Mouse (Mus musculus): ENCODE results near the gene Sfrp5. TPM values are rescaled to one million over a fixed set of nuclear protein-coding genes. Genes with fewer than 3 reads are reported as not detected.

Gene Sfrp5
- polyA plus RNA-seq, 1 experiment from 2014 or later = 2.7 TPM

GRCm38 (mm10) chr19:42209485-42209884 lies 7.4 kb upstream of the Sfrp5 start:
- Histone ChIP-seq H3K27ac (ENCODE audit: low read depth, low read length) (no peak overlapping the region), H3K4me1 (ENCODE audit: control insufficient read depth, insufficient read depth, low read depth, low read length) (no peaks in the 10 kb centered on the region), H3K4me2 (ENCODE audit: low read length) (no peak overlapping the region), H3K4me3 (ENCODE audit: low read length) (no peak overlapping the region), H3K27me3 (replicated peaks; ENCODE audit: control insufficient read depth, insufficient read depth, low read length) (no peaks in the 10 kb centered on the region), H3K9ac (ENCODE audit: low read depth, low read length) (no peak overlapping the region), H3K9me3 (ENCODE audit: control insufficient read depth, low read length) (no peaks in the 10 kb centered on the region), H3K36me3 (ENCODE audit: control insufficient read depth, insufficient read depth, low read length) (no peaks in the 10 kb centered on the region)
- 53% methylated on average over 7 of the region's 7 CpGs for WGBS
- peak; percentile 62; the same call in 1 of the 2 replicates for ATAC-seq

- 69% methylated on average over 8 of the region's 8 CpGs for WGBS
These were observed 3.1 kb upstream of the Sfrp5 start for GRCm38 (mm10) chr19:42205201-42205600.

GRCm38 (mm10) chr19:42204306-42204705 lies 2.3 kb upstream of the Sfrp5 start:
- Histone ChIP-seq H3K4me2 (ENCODE audit: low read length) (no peak overlapping the region), H3K27ac (ENCODE audit: low read depth, low read length) (no peak overlapping the region), H3K4me3 (ENCODE audit: low read length) (no peak overlapping the region), H3K27me3 (replicated peaks; ENCODE audit: control insufficient read depth, insufficient read depth, low read length) (peaks cover 42% of the 10 kb centered on the region), H3K36me3 (ENCODE audit: control insufficient read depth, insufficient read depth, low read length) (no peaks in the 10 kb centered on the region), H3K4me1 (ENCODE audit: control insufficient read depth, insufficient read depth, low read depth, low read length) (peaks cover 13% of the 10 kb centered on the region), H3K9ac (ENCODE audit: low read depth, low read length) (no peak overlapping the region), H3K9me3 (ENCODE audit: control insufficient read depth, low read length) (no peaks in the 10 kb centered on the region)
- 94% methylated on average over 4 of the region's 4 CpGs for WGBS
- ATAC-seq = no peak

More at GRCm38 (mm10) chr19:42205201-42205600, 3.1 kb upstream of the Sfrp5 start:
- no peak for ATAC-seq
- H3K27me3 ChIP-seq (replicated peaks; ENCODE audit: control insufficient read depth, insufficient read depth, low read length) = peaks cover 33% of the 10 kb centered on the region
- H3K36me3 ChIP-seq (ENCODE audit: control insufficient read depth, insufficient read depth, low read length) = no peaks in the 10 kb centered on the region
- H3K4me2 ChIP-seq (ENCODE audit: low read length) = no peak overlapping the region
- H3K27ac ChIP-seq (ENCODE audit: low read depth, low read length) = no peak overlapping the region
- H3K4me3 ChIP-seq (ENCODE audit: low read length) = no peak overlapping the region
- H3K9me3 ChIP-seq (ENCODE audit: control insufficient read depth, low read length) = no peaks in the 10 kb centered on the region
- no peak overlapping the region for H3K9ac ChIP-seq (ENCODE audit: low read depth, low read length)
- peaks cover 13% of the 10 kb centered on the region for H3K4me1 ChIP-seq (ENCODE audit: control insufficient read depth, insufficient read depth, low read depth, low read length)

- Histone ChIP-seq H3K4me1 (ENCODE audit: control insufficient read depth, insufficient read depth, low read depth, low read length) (peaks cover 13% of the 10 kb centered on the region), H3K4me3 (ENCODE audit: low read length) (peak overlapping the region; percentile 31; the same call in 1 of the 2 replicates), H3K27me3 (replicated peaks; ENCODE audit: control insufficient read depth, insufficient read depth, low read length) (peaks cover 50% of the 10 kb centered on the region), H3K9ac (ENCODE audit: low read depth, low read length) (no peak overlapping the region), H3K27ac (ENCODE audit: low read depth, low read length) (no peak overlapping the region), H3K4me2 (ENCODE audit: low read length) (no peak overlapping the region; the same call in none of the 2 replicates), H3K9me3 (ENCODE audit: control insufficient read depth, low read length) (no peaks in the 10 kb centered on the region), H3K36me3 (ENCODE audit: control insufficient read depth, insufficient read depth, low read length) (no peaks in the 10 kb centered on the region)
- 46% methylated on average over 8 of the region's 8 CpGs for WGBS
- ATAC-seq = no peak
These were observed 415 bp upstream of the Sfrp5 start for GRCm38 (mm10) chr19:42202467-42202866.

- Histone ChIP-seq H3K4me1 (ENCODE audit: control insufficient read depth, insufficient read depth, low read depth, low read length) (peaks cover 13% of the 10 kb centered on the region), H3K9me3 (ENCODE audit: control insufficient read depth, low read length) (no peaks in the 10 kb centered on the region), H3K36me3 (ENCODE audit: control insufficient read depth, insufficient read depth, low read length) (no peaks in the 10 kb centered on the region), H3K4me3 (ENCODE audit: low read length) (no peak overlapping the region), H3K27ac (ENCODE audit: low read depth, low read length) (no peak overlapping the region), H3K27me3 (replicated peaks; ENCODE audit: control insufficient read depth, insufficient read depth, low read length) (peaks cover 45% of the 10 kb centered on the region), H3K9ac (ENCODE audit: low read depth, low read length) (no peak overlapping the region), H3K4me2 (ENCODE audit: low read length) (no peak overlapping the region)
- WGBS = 53% methylated on average over 11 of the region's 11 CpGs
- ATAC-seq = no peak
These were observed 4.0 kb downstream of the Sfrp5 start for GRCm38 (mm10) chr19:42198026-42198425.

- Histone ChIP-seq H3K4me3 (ENCODE audit: low read length) (no peak overlapping the region), H3K4me2 (ENCODE audit: low read length) (no peak overlapping the region), H3K4me1 (ENCODE audit: control insufficient read depth, insufficient read depth, low read depth, low read length) (peaks cover 11% of the 10 kb centered on the region), H3K27ac (ENCODE audit: low read depth, low read length) (no peak overlapping the region), H3K27me3 (replicated peaks; ENCODE audit: control insufficient read depth, insufficient read depth, low read length) (peaks cover 35% of the 10 kb centered on the region), H3K9ac (ENCODE audit: low read depth, low read length) (no peak overlapping the region), H3K36me3 (ENCODE audit: control insufficient read depth, insufficient read depth, low read length) (no peaks in the 10 kb centered on the region), H3K9me3 (ENCODE audit: control insufficient read depth, low read length) (no peaks in the 10 kb centered on the region)
- ATAC-seq = no peak
- WGBS = 65% methylated on average over 4 of the region's 4 CpGs
These were observed 5.0 kb downstream of the Sfrp5 start for GRCm38 (mm10) chr19:42197066-42197465.

GRCm38 (mm10) chr19:42196378-42196777 lies 5.7 kb downstream of the Sfrp5 start:
- no peak overlapping the region for H3K4me2 ChIP-seq (ENCODE audit: low read length)
- no peak overlapping the region for H3K27ac ChIP-seq (ENCODE audit: low read depth, low read length)
- peaks cover 5% of the 10 kb centered on the region; the same call in 1 of the 2 replicates for H3K36me3 ChIP-seq (ENCODE audit: control insufficient read depth, insufficient read depth, low read length)
- WGBS = 71% methylated on average over 4 of the region's 4 CpGs
- ATAC-seq = no peak
- H3K9ac ChIP-seq (ENCODE audit: low read depth, low read length) = no peak overlapping the region
- no peak overlapping the region for H3K4me3 ChIP-seq (ENCODE audit: low read length)
- H3K9me3 ChIP-seq (ENCODE audit: control insufficient read depth, low read length) = no peaks in the 10 kb centered on the region
- H3K27me3 ChIP-seq (replicated peaks; ENCODE audit: control insufficient read depth, insufficient read depth, low read length) = peaks cover 28% of the 10 kb centered on the region
- peaks cover 4% of the 10 kb centered on the region for H3K4me1 ChIP-seq (ENCODE audit: control insufficient read depth, insufficient read depth, low read depth, low read length)

- Histone ChIP-seq H3K4me2 (ENCODE audit: low read length) (no peak overlapping the region), H3K4me3 (ENCODE audit: low read length) (no peak overlapping the region), H3K36me3 (ENCODE audit: control insufficient read depth, insufficient read depth, low read length) (peaks cover 13% of the 10 kb centered on the region; the same call in 1 of the 2 replicates), H3K9me3 (ENCODE audit: control insufficient read depth, low read length) (no peaks in the 10 kb centered on the region), H3K27ac (ENCODE audit: low read depth, low read length) (no peak overlapping the region), H3K27me3 (replicated peaks; ENCODE audit: control insufficient read depth, insufficient read depth, low read length) (no peaks in the 10 kb centered on the region), H3K4me1 (ENCODE audit: control insufficient read depth, insufficient read depth, low read depth, low read length) (no peaks in the 10 kb centered on the region), H3K9ac (ENCODE audit: low read depth, low read length) (no peak overlapping the region)
- 57% methylated on average over 2 of the region's 2 CpGs for WGBS
- peak; percentile 49 for ATAC-seq
These were observed 8.7 kb downstream of the Sfrp5 start for GRCm38 (mm10) chr19:42193311-42193710.

GRCm38 (mm10) chr19:42190494-42190893 lies 11.6 kb downstream of the Sfrp5 start:
- WGBS = 23% methylated on average over 5 of the region's 5 CpGs
- Histone ChIP-seq H3K27me3 (replicated peaks; ENCODE audit: control insufficient read depth, insufficient read depth, low read length) (no peaks in the 10 kb centered on the region), H3K9ac (ENCODE audit: low read depth, low read length) (no peak overlapping the region), H3K36me3 (ENCODE audit: control insufficient read depth, insufficient read depth, low read length) (peaks cover 16% of the 10 kb centered on the region; the same call in 1 of the 2 replicates), H3K4me1 (ENCODE audit: control insufficient read depth, insufficient read depth, low read depth, low read length) (no peaks in the 10 kb centered on the region), H3K9me3 (ENCODE audit: control insufficient read depth, low read length) (no peaks in the 10 kb centered on the region), H3K4me3 (ENCODE audit: low read length) (no peak overlapping the region), H3K27ac (ENCODE audit: low read depth, low read length) (no peak overlapping the region), H3K4me2 (ENCODE audit: low read length) (no peak overlapping the region)
- peak; percentile 51; the same call in 1 of the 2 replicates for ATAC-seq

- Histone ChIP-seq H3K27ac (ENCODE audit: low read depth, low read length) (no peak overlapping the region), H3K4me3 (ENCODE audit: low read length) (no peak overlapping the region), H3K4me1 (ENCODE audit: control insufficient read depth, insufficient read depth, low read depth, low read length) (no peaks in the 10 kb centered on the region), H3K27me3 (replicated peaks; ENCODE audit: control insufficient read depth, insufficient read depth, low read length) (no peaks in the 10 kb centered on the region), H3K9me3 (ENCODE audit: control insufficient read depth, low read length) (no peaks in the 10 kb centered on the region), H3K4me2 (ENCODE audit: low read length) (no peak overlapping the region), H3K9ac (ENCODE audit: low read depth, low read length) (no peak overlapping the region), H3K36me3 (ENCODE audit: control insufficient read depth, insufficient read depth, low read length) (peaks cover 18% of the 10 kb centered on the region; the same call in 1 of the 2 replicates)
- WGBS = 90% methylated on average over 4 of the region's 4 CpGs
- no peak for ATAC-seq
These were observed 12.3 kb downstream of the Sfrp5 start for GRCm38 (mm10) chr19:42189735-42190134.
